Mouse (Mus musculus) spleen, embryonic (tissue): Measurements from ENCODE around the gene Ccdc40.

Experiments
- CTCF ChIA-PET: fragments of 350-600 bp; sonication (Branson Sonifier 250); formaldehyde crosslinking; loops from one replicate; lab custom pipeline; 2022; lab: Charles Lee

Ccdc40 gene

DNA sequence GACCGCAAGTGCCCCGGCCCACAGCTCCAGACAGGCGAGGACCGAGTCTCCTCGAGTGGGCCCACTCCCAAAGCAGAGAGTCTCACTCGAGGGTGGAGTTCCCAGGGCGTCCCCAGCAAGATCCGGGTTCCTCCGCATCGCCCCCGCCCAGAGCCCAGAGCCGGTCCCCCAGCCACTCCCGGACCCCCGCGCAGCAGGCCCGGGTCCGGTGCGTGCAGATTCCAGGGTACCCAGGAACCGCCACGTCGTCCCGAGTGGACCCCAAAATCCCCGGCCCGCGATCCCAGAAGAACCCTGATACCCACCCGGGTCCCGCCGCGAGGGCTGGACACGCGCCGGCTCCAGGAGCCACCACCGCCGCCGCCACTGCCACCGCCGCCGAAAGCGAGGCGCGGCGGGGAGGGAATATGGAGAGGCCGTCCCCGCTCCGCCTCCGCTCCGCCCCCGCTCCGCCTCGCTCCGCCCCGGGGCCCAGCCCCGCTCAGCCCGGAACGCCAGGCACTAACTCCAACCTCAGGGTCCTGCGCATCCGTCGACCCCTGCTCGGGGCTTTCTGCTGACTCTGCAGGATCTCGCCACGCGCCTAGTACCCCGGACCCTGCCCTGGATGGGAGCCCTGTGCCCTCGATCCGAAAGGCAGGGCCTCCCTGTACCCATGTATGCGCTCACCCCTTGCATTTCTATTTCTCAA, at the start of gene Ccdc40, which contains the start of gene Tbc1d16:
TSS of gene Ccdc40 (plus strand) at position 482 of the 691 bp plus-strand sequence.
TSS of gene Tbc1d16 (minus strand) at position 409 of the 691 bp plus-strand sequence.
- CTCF ChIA-PET, result interaction anchor here (1.2 kb wide), 1 partner anchor 10 kb away, joined by 3 read pairs; no protein-coding TSS in a partner anchor

DNA sequence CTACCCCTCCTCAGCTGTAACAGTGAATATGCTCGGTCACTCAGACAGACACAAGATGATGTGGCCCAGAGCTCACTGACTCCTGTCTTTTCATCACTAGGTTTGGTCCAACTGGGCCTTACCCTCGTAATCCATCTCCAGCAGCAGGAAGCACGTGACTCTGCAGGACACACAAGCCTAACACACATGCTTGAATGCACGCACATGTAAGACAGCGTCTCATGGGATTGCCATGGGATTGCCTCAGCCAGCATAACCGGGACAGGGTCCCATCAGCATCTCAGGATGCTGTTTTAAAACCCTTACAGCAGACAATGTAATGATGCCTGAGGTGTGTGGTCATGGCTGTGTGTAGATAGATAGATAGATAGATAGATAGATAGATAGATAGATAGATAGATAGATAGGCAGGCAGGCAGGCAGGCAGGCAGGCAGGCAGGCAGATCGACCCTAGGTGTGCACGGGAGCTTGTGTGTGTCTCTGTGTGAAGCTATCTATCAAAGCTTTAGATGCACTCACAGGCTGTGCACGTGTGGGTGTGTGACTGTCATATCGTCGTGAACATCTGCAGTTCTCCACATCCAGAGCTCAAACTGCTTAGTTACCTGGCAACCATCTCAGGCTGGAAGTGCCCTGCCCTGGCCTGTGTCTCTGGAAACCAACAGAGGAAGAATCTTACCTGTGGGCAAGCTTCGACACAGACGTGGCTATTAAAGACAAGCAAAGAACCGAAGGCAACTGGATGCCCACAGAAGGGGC, 47.4 kb upstream of the Ccdc40 start:
- CTCF ChIA-PET, result interaction anchor here (0.7 kb wide), 1 partner anchor 171 kb away, joined by 3 read pairs; no protein-coding TSS in a partner anchor

DNA sequence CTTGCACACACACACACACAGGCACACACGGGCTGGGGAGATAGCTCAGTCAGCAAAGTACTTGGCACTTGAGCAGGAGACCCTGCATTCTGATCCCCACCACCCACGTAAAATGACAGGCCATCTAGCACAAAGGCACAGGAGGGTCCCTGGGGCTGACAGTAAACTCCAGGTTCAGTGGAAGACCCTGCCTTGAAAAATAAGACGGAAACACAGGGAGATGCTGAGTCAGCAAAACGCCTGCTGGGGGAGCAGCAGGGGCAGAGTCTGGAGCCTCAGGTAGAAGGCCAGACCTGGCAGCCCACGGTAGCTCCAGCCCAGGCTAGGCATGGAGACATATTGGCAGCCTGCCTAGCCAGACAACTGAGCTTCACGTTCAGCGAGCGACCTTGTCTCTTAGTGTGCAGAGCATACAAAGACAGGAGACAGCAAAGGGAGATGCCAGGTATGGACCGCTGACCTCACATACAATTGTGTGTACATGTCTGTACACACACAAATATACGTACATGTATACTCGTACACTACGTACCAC, 46.4 kb upstream of the Ccdc40 start:
- CTCF ChIA-PET, result interaction anchor here (0.6 kb wide), 1 partner anchor 85 kb away, joined by 6 read pairs; no protein-coding TSS in a partner anchor

DNA sequence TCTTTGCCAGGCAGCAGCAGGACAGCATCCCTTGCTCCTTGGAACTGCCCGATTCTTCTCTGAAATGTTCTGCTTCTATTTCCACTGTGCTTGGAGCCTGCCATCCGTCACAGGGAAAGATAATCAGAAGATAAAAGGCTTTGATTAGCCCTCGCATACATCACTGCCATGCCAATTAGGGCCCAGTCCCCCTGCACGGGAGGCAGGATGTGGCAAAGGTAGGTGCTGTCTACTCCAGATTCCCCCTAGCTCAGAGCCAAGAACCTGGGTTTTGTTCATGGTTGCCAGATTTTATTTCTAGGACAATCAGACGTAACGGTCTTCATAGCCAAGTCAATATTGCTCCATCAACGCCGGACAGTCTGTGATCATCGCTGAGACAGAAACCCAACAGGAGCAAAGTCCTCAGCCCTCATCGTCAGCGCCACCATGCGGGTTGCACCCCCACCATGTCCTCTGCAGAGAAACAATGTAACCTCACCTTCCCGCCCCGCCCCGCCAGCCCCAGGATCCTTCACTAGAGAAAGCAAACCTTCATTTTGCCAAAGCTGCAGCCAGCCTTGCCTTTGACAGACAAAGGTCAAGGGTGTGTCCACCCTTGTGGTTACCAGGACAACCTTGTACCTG, 44.6 kb upstream of the Ccdc40 start:
- CTCF ChIA-PET, result interaction anchor here (0.5 to 0.6 kb wide), 2 partner anchors 166 to 773 kb away, joined by 3 to 5 read pairs; no protein-coding TSS in a partner anchor

DNA sequence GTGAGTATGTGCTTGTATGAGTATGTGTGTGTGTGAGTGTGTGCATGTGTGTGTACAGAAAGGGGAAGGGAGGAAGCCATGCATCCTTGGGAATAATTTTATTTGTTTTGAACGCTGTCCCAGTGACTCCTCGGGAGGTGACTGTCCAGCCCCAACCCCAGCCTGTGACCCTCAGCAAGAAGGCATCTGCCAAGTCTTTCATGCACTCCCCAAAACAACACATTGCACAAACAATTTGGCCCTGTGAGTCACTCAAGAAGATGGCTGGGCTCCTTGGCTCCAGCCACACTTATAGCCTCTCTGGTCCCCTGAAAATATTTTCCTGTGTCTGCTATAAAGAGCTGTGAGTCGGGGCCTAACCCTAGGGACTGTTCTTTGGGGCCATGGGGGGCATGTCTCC, 42.0 kb upstream of the Ccdc40 start:
- CTCF ChIA-PET, result no interaction called here

- CTCF ChIA-PET, result interaction anchor here (0.8 kb wide), 1 partner anchor 96 kb away, joined by 3 read pairs; no protein-coding TSS in a partner anchor
These were observed 41.2 kb upstream of the Ccdc40 start for GRCm38 (mm10) chr11:119186989-119187799.

DNA sequence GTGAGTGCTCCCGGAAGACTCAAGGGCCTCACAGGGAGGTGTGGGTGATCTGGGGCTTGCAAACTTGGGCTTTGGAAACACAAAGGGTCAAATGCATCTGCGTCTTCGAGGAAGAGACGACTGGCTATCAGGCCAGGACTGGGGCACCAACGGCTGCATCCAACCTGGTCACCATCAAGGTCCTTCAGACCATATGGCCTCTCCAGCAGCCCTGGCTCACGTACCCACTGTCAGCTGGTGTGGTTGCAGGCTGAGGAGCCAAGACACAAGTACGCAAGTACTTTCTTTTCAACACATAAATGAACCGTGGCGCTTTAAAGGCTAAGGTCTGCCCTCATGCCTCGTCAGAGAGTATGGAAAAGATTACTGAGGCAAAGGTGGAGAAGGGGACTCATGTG, 40.6 kb upstream of the Ccdc40 start:
- CTCF ChIA-PET, result interaction anchor here (0.8 kb wide), 1 partner anchor 96 kb away, joined by 3 read pairs; no protein-coding TSS in a partner anchor

- CTCF ChIA-PET, result no interaction called here
These were observed 40.0 kb upstream of the Ccdc40 start for GRCm38 (mm10) chr11:119188389-119188788.

DNA sequence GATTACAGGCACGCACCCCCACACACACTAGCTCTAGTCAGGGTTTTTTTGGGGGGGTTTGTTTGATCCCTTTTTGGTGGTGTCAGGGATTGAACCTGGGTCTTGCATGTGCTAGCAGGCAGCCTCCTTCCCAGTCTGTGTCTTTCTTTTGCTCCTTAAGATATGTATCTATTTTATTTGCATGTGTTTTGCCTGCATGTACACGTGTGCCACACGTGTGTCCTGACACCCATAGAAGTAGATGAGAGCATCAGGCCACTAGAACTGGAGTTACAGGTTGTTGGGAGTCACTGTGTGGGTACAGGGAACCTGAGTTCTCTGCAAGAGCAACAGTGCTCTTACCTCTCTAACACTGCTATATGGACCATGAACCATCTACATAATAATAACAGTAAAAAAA, 39.1 kb upstream of the Ccdc40 start:
- CTCF ChIA-PET, result no interaction called here

- CTCF ChIA-PET, result interaction anchor here (0.6 to 1.4 kb wide), 6 partner anchors 24 to 1645 kb away, joined by 3 to 10 read pairs (median 4); no protein-coding TSS in a partner anchor
These were observed 37.9 kb upstream of the Ccdc40 start for GRCm38 (mm10) chr11:119190498-119190897.

GRCm38 (mm10) chr11:119191606-119192081, 36.7 kb upstream of the Ccdc40 start:
- CTCF ChIA-PET, result interaction anchor here (0.5 kb wide), 1 partner anchor 145 kb away, joined by 3 read pairs; no protein-coding TSS in a partner anchor

DNA sequence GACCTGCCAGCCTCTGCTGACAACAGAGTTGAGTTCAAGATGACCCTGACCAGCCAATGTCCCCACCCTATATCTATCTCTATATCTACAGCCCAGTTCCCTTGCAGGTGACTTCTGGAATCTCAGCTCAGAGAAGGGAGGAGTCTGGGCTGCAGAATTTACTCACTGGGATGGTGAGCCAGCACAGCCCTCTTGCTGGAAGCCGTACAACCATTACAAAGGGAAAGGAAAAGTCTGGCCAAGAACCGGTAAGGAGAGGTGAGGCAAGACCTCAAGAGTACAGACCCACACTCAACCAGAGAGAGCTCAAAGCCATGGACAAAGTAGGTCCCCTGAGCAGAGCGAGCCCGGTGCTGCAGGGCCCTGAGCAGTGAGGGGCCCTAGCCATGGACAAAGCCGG, 36.2 kb upstream of the Ccdc40 start:
- CTCF ChIA-PET, result interaction anchor here (0.5 kb wide), 2 partner anchors 145 to 168 kb away, joined by 3 read pairs; no protein-coding TSS in a partner anchor

DNA sequence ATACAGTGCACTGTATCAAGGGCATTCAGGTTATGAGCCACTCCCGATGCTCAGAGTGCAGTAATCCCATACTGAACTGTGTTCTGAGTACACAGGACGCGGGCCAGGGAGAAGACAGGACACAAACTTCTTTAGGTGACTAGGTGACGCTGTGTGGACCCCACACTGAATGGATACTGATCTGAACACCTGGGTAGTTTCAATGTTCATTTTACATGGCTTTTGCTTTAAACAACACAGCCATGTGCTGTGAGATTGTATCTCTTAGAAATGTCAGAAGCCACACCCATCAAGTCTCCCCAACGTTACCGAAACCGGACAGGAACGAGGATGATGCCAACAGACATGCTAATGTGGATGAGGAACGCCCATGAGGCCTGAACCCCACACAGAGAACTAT, 35.8 kb upstream of the Ccdc40 start:
- CTCF ChIA-PET, result interaction anchor here (0.5 kb wide), 1 partner anchor 169 kb away, joined by 3 read pairs; no protein-coding TSS in a partner anchor

DNA sequence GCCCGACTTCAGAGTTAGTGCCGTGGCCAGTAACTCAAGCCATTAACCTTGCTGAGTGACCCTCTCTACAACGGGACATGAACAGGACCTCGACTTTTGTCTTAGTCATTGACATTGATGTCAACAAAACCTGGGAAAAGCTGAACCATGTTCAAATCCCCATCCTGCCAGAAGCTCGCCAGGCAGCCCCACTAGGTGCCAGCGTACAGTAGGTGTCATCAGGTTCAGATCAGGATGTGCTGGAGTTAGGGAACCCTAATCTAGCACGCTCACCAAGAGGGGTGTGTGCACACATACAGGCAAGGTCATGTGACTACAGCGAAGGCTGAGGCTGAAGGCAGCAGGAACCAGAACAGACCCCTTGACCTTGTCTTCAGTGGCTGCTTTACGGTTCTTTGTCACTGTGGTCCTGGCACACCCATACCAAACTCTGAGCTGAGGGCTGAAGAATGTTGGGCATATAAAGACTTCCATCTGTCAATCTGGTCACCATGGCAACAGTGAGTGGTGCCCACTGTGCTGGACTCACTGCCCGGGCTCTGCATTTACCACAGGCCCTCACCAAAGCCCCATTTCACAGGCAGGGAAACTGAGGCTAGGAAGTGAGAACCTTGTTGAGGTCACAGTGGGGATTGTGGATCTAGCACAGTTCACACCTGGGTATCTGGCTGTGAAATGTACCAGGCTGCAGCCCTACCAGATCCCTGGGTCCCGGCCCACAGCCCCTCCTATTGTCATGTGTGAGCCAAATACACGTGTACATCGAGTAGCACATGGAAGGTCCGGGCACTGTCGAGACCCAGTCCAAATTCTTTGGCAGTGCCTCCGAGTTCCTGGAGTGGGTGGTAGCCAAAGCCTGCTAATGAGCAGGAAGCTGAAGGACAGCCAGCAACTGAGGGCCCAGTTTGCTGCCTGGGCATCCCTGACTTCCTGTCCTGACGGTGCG, 30.5 kb upstream of the Ccdc40 start:
- CTCF ChIA-PET, result no interaction called here

DNA sequence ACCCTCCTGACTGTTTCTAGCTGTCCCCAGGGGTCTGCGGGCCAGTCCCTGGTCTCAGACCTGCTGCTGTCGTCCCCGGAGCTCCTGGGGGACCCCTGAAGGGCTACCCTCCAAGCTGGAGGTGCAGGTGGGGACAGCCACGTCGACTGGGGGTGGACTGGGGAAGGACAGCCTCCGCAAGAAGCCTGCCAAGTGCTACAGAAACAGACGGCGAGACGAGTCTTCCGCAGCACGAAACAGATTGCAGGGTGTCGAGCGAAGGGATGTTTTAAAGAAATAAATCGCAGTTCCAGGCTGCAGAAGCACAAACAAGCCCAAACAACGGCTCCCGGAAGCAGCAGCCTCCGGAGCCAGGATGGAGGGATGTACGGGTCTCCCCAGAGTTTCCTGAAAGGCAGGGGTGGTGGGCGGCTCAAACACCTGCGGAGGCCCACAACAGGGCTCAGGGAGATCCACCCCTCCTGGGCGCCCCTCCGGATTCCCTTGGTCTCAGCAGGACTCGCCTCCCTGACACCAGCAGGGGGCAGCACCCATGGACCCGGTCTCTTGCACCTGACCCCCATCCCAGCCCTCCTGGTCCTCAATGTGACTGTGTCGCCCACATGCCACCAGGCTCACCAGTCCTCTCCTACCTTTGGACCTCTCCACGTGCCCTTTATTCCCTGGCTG, 29.7 kb upstream of the Ccdc40 start:
- CTCF ChIA-PET, result no interaction called here

DNA sequence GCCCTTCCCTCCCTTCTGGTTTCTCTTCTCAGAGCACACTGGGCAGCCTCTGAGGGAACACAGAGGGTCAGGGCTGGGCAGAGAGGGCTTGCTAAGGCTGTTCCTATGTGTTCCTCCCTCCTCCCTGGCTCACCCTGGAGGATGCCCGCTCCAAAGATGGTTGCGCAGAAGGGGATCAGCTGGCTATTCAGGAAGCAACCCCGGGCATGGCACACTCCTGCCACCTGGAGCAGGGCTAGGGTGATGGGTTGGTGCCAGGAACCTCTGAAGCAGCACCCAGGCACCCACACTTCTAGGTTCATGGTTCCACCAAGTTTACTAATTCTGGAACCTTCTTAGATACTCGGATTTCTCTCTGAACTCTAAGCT, 29.2 kb upstream of the Ccdc40 start:
- CTCF ChIA-PET, result no interaction called here

DNA sequence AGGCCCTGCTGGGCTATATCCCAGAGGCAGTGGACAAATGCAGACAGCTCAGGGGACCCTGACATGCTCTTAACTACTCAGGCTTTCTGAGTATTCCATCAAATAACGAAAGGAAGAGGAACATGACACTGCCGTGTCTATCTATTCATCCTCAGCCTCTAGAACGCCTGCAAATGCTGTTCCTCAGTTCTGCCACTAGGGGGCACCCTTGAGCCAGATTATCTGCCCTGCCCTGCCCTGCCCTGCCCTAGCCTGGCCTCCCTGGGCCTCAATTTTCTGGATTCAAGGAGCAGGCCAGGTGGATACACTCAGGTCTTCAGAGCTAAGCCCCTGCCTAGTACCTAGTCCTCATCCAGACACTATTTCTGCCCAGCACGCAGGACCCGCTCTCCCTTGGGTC, 24.9 kb upstream of the Ccdc40 start:
- CTCF ChIA-PET, result interaction anchor here (0.6 kb wide), 1 partner anchor 96 kb away, joined by 8 read pairs; no protein-coding TSS in a partner anchor

DNA sequence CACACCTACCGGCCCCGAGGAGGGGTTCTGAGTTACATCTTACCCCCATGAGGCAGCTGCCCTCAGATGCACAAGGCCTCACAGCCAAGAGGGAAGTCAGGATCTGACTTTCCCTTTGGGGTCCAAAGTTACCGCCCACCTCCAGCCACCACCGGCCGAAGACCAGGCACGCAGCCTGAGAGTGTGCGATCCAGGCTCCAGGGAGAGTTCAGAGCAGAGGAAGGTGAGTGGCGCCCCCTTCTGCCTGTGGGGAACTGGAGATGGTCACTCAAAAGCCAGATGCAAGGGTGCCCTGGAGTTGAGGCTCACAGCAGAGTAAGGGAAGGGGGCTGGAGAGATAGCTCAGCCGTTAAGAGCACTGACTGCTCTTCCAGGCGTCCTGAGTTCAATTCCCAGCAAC, 22.6 kb upstream of the Ccdc40 start:
- CTCF ChIA-PET, result interaction anchor here (0.5 to 1.5 kb wide), 4 partner anchors 38 to 201 kb away, joined by 3 to 16 read pairs (median 3); no protein-coding TSS in a partner anchor
